Mouse (Mus musculus) mature B cell (primary cell): Measurements from ENCODE around the gene Gm10375.
"Not testable (repeated sequence)": the region's sequence is repeated elsewhere in the genome, so short reads cannot be mapped to it uniquely, and the experiment has no call there.

Source experiments
- in situ Hi-C: fragments of 300-500 bp; cut with MboI; formaldehyde crosslinking; loops from 2 replicates; pipeline ENCODE4 v1.14.3; 2019

The Gm10375 gene

GRCm38 (mm10) chr14:43607913-43608312 lies at the start of gene Gm10375:
TSS of gene Gm10375 (minus strand) at chr14:43608013.
- in situ Hi-C loops, result not testable (repeated sequence)

GRCm38 (mm10) chr14:43579046-43579445 lies 28.8 kb downstream of the Gm10375 start, which contains the start of gene Gm17654:
TSS of gene Gm17654 (minus strand) at chr14:43579146.
- in situ Hi-C loops, result not testable (repeated sequence)

DNA sequence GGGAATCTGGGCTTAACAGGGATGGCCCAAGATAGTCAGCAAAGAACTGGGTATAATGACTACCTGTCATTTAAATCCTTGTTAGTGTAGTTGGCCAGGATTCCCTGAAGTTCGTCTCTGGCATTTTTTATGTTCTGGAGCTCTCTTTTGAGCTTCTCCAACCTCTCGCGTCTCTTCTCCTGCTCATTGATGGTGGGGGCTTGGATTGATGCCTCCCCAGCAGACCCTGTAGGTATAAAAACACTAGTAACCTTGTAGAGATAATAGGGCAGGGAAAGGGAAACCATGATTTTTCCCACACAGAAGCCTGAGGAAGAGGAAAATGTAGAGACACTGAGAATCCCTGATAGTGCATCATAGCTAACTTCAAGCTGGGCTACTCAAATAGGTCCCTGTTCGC lies 29.8 kb downstream of the Gm10375 start:
- in situ Hi-C loops, result not testable (repeated sequence)
